Mouse (Mus musculus) spleen, postnatal 36 days (tissue): ENCODE data around the gene Rexo5.

Source experiments
- DNase-seq, 2 experiments: peaks; one replicate each; pipeline ENCODE4 v3.0.0; 2022; ENCODE audit warnings: low spot score in 2 of 2, mixed read lengths in 1 of 2

Rexo5 gene

GRCm38 (mm10) chr7:119793586-119794250 lies at the start of gene Rexo5, which contains the start of gene Eri2:
Rexo5 (plus strand) TSS chr7:119794006.
Eri2 (minus strand) TSS chr7:119794058.
- DNase-seq: peak; percentile 86

- DNase-seq: no peak
Measured at GRCm38 (mm10) chr7:119744321-119744720, 49.5 kb upstream of the Rexo5 start.

GRCm38 (mm10) chr7:119745869-119746268 lies 47.9 kb upstream of the Rexo5 start:
- no peak for DNase-seq

- no peak for DNase-seq
Measured at GRCm38 (mm10) chr7:119748761-119749160, 45.0 kb upstream of the Rexo5 start.

- DNase-seq: no peak
Measured at GRCm38 (mm10) chr7:119749942-119750341, 43.9 kb upstream of the Rexo5 start.

- no peak for DNase-seq
Measured at GRCm38 (mm10) chr7:119753696-119754095, 40.1 kb upstream of the Rexo5 start.

- no peak for DNase-seq
Measured at GRCm38 (mm10) chr7:119760527-119760951, 33.3 kb upstream of the Rexo5 start, which contains the start of gene Acsm3. Acsm3 (plus strand) TSS chr7:119760923.

GRCm38 (mm10) chr7:119762166-119762697 lies 31.6 kb upstream of the Rexo5 start:
- DNase-seq: no peak

GRCm38 (mm10) chr7:119764377-119764776 lies 29.4 kb upstream of the Rexo5 start:
- no peak for DNase-seq

- DNase-seq: no peak
Measured at GRCm38 (mm10) chr7:119766996-119767395, 26.8 kb upstream of the Rexo5 start.

GRCm38 (mm10) chr7:119769895-119770294 lies 23.9 kb upstream of the Rexo5 start:
- no peak for DNase-seq

- DNase-seq: no peak
Measured at GRCm38 (mm10) chr7:119783453-119783852, 10.4 kb upstream of the Rexo5 start.

GRCm38 (mm10) chr7:119784908-119785307 lies 8.9 kb upstream of the Rexo5 start:
- DNase-seq: peak in 1 of 2 experiments; percentile 7

- DNase-seq: no peak
Measured at GRCm38 (mm10) chr7:119789024-119789423, 4.8 kb upstream of the Rexo5 start.

GRCm38 (mm10) chr7:119794251-119794638 lies 439 bp downstream of the Rexo5 start:
- DNase-seq: peak in 1 of 2 experiments; percentile 1

GRCm38 (mm10) chr7:119795311-119795710 lies 1.5 kb downstream of the Rexo5 start:
- DNase-seq: no peak

GRCm38 (mm10) chr7:119800488-119800887 lies 6.7 kb downstream of the Rexo5 start:
- DNase-seq: no peak

- no peak for DNase-seq
Measured at GRCm38 (mm10) chr7:119800991-119801390, 7.2 kb downstream of the Rexo5 start.

GRCm38 (mm10) chr7:119807396-119807795 lies 13.6 kb downstream of the Rexo5 start:
- no peak for DNase-seq

- DNase-seq: no peak
Measured at GRCm38 (mm10) chr7:119808723-119809122, 14.9 kb downstream of the Rexo5 start.

- DNase-seq: no peak
Measured at GRCm38 (mm10) chr7:119835371-119835770, 41.6 kb downstream of the Rexo5 start.

GRCm38 (mm10) chr7:119835996-119836777 lies 42.4 kb downstream of the Rexo5 start:
- DNase-seq: peak; percentile 13 to 31
